Mouse (Mus musculus): Measurements from ENCODE around the gene Mplkip. TPM values are rescaled to one million over a fixed set of nuclear protein-coding genes. Genes with fewer than 3 reads are reported as not detected.

Gene Mplkip
- polyA plus RNA-seq (2015; fragmentation: Nextera tagmentation; extraction: Ambion mirVana) = 36.4 and 40.4 TPM in 2 replicates

DNA sequence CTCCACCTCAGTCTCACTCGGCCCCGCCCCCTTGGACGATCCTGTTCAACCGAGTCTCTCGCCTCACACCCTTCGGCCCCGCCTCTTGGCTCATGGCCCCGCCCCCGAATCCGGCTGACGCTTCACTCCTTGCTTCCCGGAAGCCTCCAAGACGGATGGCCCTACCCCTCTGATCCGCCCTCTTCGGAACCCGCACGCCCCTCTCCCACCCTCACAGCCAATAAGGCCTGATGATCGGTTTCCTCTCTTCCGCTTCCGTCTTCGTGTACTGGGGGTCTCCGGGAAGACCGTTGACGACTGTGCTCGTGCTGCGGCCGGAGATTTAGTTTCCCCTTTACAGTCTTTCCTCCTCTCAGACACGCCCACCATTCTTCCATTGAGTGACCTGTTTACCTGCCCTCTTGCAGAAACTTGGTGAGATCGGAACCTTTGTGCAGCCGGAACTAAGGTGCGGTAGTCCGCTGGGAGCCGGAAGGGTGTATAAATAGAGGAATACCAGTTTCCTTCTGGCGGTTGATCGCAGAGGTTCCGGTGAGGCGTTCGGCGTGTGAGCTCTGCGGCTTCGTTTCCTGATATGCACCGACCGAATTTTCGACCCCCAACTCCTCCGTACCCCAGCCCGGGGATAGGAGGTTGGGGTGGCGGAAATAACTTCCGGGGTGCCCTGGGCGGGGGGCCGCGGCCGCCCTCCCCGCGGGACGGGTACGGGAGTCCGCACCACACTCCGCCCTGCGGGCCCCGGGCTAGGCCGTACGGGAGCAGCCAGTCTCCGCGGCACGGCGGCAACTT is at the start of gene Mplkip, which contains the start of gene Sugct:
Mplkip (plus strand) TSS at position 282 of the 789 bp plus-strand sequence.
Sugct (minus strand) TSS at position 643 of the 789 bp plus-strand sequence.
- peak within 1 kb of the TSS; percentile 89 for H3K9ac ChIP-seq
- no peaks in the 10 kb centered on the region for H3K9me3 ChIP-seq
- peak within 1 kb of the TSS; percentile 91 for H3K4me3 ChIP-seq
- H3K27ac ChIP-seq = peak within 1 kb of the TSS; percentile 87
- peaks cover 18% of the 10 kb centered on the region for H3K4me1 ChIP-seq
- peak; percentile 99 for ATAC-seq (replicated peaks)
- H3K36me3 ChIP-seq (replicated peaks) = no peaks in the 10 kb centered on the region
- WGBS = 1% methylated on average over 59 of the region's 66 CpGs
- no peaks in the 10 kb centered on the region for H3K27me3 ChIP-seq (replicated peaks)
- H3K4me2 ChIP-seq = peak within 1 kb of the TSS; percentile 81

DNA sequence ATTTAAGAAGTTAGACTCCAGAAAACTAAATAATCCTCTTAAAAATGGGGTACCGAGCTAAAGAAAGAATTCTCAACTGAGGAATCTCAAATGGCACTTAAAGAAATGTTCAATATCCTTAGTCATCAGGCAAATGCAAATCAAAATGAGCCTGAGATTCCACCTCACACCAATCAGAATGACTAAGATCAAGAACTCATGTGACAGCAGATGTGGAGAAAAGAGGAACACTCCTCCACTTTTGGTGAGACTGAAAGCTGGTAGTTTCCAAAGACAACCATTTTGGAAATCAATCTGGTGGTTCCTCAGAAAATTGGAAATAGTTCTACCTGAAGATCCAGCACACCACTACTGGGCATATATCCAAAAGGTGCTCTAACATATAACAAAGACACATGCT is 27.6 kb upstream of the Mplkip start:
- 88% methylated on average over 1 of the region's 1 CpGs for WGBS
- Histone ChIP-seq H3K4me1 (no peaks in the 10 kb centered on the region), H3K27ac (no peak overlapping the region), H3K4me2 (no peak overlapping the region), H3K9me3 (no peaks in the 10 kb centered on the region), H3K27me3 (replicated peaks) (no peaks in the 10 kb centered on the region), H3K4me3 (no peak overlapping the region), H3K9ac (no peak overlapping the region), H3K36me3 (replicated peaks) (no peaks in the 10 kb centered on the region)
- no peak for ATAC-seq (replicated peaks)

DNA sequence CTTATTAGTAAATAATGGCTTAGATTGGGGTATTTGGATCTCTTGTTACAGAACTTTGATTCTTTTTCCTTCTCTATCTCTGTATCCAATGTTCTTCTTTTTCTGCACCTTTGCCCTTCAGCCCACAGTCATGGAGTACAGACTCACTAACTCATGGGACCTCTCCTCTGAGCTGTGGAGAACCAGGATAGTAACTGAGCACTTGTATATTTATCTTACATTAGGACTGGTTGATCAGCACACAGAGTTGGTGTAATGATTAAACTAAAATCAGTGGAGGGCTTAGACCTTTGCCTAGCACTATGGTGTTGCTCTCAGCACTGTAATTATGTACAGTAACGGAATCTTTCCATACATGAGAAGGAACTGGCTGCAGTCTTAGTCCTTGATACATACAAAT is 23.9 kb upstream of the Mplkip start:
- H3K4me1 ChIP-seq = no peaks in the 10 kb centered on the region
- no peaks in the 10 kb centered on the region for H3K27me3 ChIP-seq (replicated peaks)
- no peak overlapping the region for H3K27ac ChIP-seq
- WGBS = 75% methylated on average over 1 of the region's 1 CpGs
- H3K4me3 ChIP-seq = no peak overlapping the region
- no peaks in the 10 kb centered on the region for H3K36me3 ChIP-seq (replicated peaks)
- no peak overlapping the region for H3K4me2 ChIP-seq
- H3K9me3 ChIP-seq = no peaks in the 10 kb centered on the region
- H3K9ac ChIP-seq = no peak overlapping the region
- ATAC-seq (replicated peaks) = no peak

DNA sequence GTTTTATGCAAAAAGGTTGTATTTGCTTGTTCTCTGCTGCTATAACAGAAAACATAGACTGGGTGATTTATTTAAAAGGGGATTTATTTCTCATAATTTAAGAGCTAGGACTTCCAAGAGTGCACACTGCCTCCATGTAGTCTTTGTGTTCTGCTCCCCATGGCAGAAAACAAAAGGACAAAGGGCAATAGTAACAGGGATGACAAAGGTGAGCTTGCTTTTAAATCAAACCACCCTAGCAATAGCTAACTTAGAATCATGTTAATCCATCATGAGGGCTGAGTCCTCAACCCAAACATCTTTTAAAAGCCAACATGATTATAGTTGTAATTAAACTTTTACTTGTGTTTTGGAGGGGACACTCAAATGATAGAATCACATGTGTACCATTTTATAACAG is 5.5 kb upstream of the Mplkip start:
- Histone ChIP-seq H3K27me3 (replicated peaks) (no peaks in the 10 kb centered on the region), H3K4me1 (0 out of 2 replicates have a peak, but pooled peaks cover 5% of the 10 kb centered on the region), H3K9ac (no peak overlapping the region), H3K4me2 (no peak overlapping the region), H3K27ac (no peak overlapping the region), H3K36me3 (replicated peaks) (no peaks in the 10 kb centered on the region), H3K4me3 (no peak overlapping the region), H3K9me3 (no peaks in the 10 kb centered on the region)
- no peak for ATAC-seq (replicated peaks)

DNA sequence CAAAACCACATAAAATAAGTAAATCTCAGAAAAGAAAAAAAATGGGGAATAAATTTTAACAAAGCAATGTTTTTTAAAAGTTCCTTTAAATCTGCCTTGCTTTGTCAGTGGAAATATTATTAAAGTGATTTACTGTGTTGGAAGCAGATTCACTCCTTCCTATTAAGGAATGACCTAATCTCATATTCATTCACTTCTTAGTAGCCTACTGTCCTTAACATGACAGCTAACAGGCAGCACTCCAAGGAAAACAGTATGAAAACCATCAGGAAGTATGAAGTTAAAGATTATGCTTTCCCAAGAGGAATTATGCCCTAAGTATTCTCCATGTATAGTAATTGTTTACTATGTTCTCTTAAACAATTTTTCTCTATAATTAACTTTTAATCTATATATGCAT is 4.3 kb upstream of the Mplkip start:
- no peak for ATAC-seq (replicated peaks)
- H3K36me3 ChIP-seq (replicated peaks) = no peaks in the 10 kb centered on the region

DNA sequence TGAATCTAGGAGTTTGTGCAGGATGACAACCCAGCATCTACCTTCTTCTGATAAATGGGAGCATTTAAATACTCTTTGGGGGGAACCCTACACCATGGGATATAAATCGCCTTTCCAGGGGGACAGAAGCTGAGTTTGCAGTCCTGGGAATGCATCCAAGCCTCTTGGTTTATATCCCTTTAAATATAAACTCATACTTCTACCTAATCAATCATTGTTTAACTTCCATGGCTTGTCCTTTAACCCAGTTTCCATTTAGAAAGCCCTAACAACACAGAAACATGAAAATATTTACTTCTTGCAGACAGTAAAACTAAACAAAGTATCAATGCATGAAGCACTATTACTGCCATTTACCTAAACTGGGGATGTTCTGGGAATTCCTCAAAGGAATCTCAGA is 3.6 kb upstream of the Mplkip start:
- Histone ChIP-seq H3K27ac (no peak overlapping the region), H3K9ac (no peak overlapping the region), H3K27me3 (replicated peaks) (no peaks in the 10 kb centered on the region), H3K4me3 (no peak overlapping the region), H3K4me2 (no peak overlapping the region), H3K36me3 (replicated peaks) (no peaks in the 10 kb centered on the region), H3K4me1 (peaks cover 11% of the 10 kb centered on the region), H3K9me3 (no peaks in the 10 kb centered on the region)
- no peak for ATAC-seq (replicated peaks)
- 82% methylated on average over 1 of the region's 1 CpGs for WGBS

More for the DNA sequence above, 4.3 kb upstream of the Mplkip start:
- Histone ChIP-seq H3K27ac (no peak overlapping the region), H3K9me3 (no peaks in the 10 kb centered on the region), H3K9ac (no peak overlapping the region), H3K4me2 (no peak overlapping the region), H3K27me3 (replicated peaks) (no peaks in the 10 kb centered on the region), H3K4me3 (no peak overlapping the region), H3K4me1 (0 out of 2 replicates have a peak, but pooled peaks cover 5% of the 10 kb centered on the region)

DNA sequence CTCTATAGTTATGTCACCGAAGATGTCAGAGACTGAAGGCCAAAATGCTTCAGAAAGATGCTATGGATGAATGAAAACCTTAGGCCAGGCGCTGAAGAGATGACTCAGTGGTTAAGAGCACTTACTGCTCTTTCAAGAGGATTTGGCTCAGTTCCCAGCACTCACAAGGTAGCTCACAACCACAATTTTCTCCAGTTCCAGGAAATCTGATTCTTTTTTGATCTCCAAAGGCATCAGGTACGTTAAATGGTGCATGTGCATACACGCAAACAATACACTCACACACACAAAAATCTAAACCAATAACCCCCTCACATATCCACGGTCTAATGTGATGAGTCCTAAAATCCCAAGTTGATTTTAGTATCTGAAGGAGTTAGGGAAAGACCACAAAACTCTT is 1.2 kb upstream of the Mplkip start:
- no peak overlapping the region for H3K27ac ChIP-seq
- H3K36me3 ChIP-seq (replicated peaks) = no peaks in the 10 kb centered on the region
- 64% methylated on average over 5 of the region's 5 CpGs for WGBS
- H3K9me3 ChIP-seq = no peaks in the 10 kb centered on the region
- H3K4me2 ChIP-seq = peak overlapping the region; percentile 81
- H3K4me3 ChIP-seq = peak overlapping the region; percentile 91
- peaks cover 18% of the 10 kb centered on the region for H3K4me1 ChIP-seq
- no peaks in the 10 kb centered on the region for H3K27me3 ChIP-seq (replicated peaks)
- H3K9ac ChIP-seq = no peak overlapping the region
- no peak for ATAC-seq (replicated peaks)

DNA sequence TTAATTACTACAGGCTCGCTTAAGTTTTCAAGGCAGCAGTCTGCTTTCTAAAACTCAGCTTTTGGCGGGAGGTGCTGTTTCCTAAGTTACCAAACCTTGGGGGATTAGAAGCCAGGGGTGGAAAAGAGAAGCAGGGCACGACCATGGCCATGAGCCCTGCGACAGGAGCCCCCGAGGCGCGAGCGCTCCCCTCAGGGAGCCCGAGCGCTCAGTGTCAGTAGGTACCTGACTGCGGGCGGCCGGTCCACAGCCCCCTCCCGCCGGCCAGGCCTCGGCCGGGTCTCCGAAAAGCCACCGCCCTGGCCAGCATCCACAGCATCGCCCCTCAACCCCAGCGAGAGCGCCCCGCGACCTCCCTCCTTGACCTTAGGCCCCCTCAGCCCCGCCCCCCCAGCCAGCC is 578 bp upstream of the Mplkip start:
- Histone ChIP-seq H3K27ac (peak overlapping the region; percentile 87), H3K36me3 (replicated peaks) (no peaks in the 10 kb centered on the region), H3K9ac (peak overlapping the region; percentile 54), H3K9me3 (no peaks in the 10 kb centered on the region), H3K4me2 (peak overlapping the region; percentile 81), H3K4me1 (peaks cover 18% of the 10 kb centered on the region), H3K4me3 (peak overlapping the region; percentile 91), H3K27me3 (replicated peaks) (no peaks in the 10 kb centered on the region)
- peak; percentile 82 for ATAC-seq (replicated peaks)
- WGBS = under 1% methylated on average over 24 of the region's 25 CpGs

DNA sequence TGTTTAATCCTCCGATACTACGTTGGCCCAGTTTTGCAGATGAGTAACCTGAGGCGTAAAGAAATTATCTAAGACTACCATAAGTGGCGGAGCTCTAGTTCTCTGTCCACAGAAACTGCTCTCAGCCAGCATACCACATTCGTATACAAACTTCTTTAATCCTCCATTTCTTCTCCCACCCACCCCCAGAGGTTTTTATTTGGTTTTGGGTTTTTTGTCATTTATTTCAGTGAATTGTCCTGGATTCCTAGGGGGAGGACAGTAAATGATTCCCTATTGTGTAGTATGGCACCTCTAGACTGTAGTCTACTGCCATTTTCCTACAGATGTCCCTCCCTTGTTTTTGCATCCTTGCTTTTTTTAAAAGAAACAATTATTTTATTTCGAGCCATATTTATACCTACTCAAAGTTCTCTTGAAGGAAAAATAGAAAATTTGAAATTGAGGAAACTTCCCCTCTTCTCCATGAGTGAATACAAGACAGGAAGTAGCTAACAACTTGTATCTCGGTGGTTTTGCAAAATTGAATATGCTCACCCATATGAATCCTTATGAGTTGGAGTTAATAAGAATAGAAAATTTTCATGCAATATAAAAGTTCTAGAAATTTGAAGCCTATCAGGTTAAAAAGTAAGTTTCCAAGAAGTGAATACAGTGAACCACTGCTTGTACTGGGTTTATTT is 1.0 kb downstream of the Mplkip start:
- Histone ChIP-seq H3K27ac (peak overlapping the region; percentile 87), H3K4me2 (peak overlapping the region; percentile 57), H3K9me3 (no peaks in the 10 kb centered on the region), H3K9ac (peak overlapping the region; percentile 89), H3K4me1 (peaks cover 18% of the 10 kb centered on the region), H3K4me3 (peak overlapping the region; percentile 91), H3K27me3 (replicated peaks) (no peaks in the 10 kb centered on the region), H3K36me3 (replicated peaks) (no peaks in the 10 kb centered on the region)
- 18% methylated on average over 7 of the region's 7 CpGs for whole genome bisulfite sequencing
- no peak for ATAC-seq (replicated peaks)

DNA sequence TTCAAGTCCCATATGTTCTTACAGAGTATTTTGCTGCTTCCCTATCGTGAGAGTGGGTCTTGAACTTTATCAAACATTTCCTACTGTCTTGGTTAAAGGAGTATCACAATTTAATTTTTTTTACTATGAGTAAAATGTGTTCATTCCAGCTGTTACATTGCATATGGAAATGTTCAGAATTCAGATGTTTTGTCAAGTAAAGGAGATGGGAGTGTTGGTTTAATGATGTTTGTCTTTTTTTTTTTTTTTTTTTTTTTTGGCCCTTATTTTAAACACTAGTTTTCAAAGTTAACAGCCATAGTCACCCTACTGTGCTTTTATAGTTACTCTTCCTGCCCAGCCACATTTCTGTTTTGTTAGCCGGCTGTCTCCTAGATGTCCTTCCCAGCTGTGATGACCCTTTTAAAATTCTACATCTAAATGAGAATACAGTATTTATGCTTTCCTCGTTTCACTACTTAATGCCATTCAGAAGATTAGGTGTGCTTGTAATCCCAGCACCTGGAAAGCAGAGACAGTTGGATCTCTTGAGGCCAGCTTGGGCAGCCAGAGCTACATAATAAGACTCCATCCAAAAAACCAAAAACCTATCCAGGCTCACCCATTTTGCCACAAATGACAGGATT is 5.2 kb downstream of the Mplkip start:
- Histone ChIP-seq H3K9ac (no peak overlapping the region), H3K4me1 (peaks cover 13% of the 10 kb centered on the region), H3K36me3 (replicated peaks) (no peaks in the 10 kb centered on the region), H3K9me3 (no peaks in the 10 kb centered on the region), H3K4me3 (no peak overlapping the region), H3K27ac (no peak overlapping the region), H3K4me2 (no peak overlapping the region), H3K27me3 (replicated peaks) (no peaks in the 10 kb centered on the region)
- WGBS = 75% methylated on average over 3 of the region's 3 CpGs
- ATAC-seq (replicated peaks) = no peak

DNA sequence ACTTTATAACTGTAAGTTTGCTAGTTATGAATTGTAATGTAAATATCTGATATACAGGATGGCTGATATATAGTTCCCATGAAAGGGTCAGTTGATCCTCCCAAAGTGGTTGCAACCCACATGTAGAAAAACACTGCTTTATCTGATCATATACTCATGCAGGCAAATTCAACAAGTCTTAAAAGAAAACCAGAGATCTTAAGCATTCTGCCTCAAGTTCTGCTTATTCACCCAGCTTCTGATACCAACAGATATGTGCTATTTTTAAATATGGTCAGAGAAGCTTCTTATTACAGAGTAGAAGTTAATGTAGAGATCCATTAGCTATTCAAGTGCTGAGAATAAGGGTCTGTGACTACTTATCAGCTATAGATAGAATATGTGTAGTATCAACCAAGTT is 6.3 kb downstream of the Mplkip start:
- no peak for ATAC-seq (replicated peaks)
- Histone ChIP-seq H3K4me2 (no peak overlapping the region), H3K9ac (no peak overlapping the region), H3K4me3 (no peak overlapping the region), H3K36me3 (replicated peaks) (no peaks in the 10 kb centered on the region), H3K27me3 (replicated peaks) (no peaks in the 10 kb centered on the region), H3K4me1 (peaks cover 8% of the 10 kb centered on the region), H3K27ac (no peak overlapping the region), H3K9me3 (no peaks in the 10 kb centered on the region)

DNA sequence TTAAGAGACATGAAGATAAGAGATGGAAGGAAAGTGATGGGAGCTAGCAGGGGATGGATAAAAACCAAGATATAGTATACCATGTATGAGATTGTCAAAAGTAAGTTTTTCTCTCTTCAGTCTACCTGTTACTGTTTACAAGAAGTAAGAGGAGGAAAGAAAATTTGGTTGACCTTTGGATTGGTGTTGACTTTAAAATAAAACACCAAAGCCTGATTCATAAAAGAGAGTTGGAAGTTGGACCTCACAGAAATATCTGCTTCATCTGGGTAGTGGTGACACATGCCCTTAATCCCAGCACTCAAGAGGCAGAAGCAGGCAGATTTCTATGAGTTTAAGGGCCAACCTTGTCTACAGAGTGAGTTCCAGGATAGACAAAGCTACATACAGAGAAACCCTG is 7.3 kb downstream of the Mplkip start:
- Histone ChIP-seq H3K4me2 (no peak overlapping the region), H3K9me3 (no peaks in the 10 kb centered on the region), H3K27ac (no peak overlapping the region), H3K27me3 (replicated peaks) (no peaks in the 10 kb centered on the region), H3K4me1 (peaks cover 4% of the 10 kb centered on the region), H3K36me3 (replicated peaks) (no peaks in the 10 kb centered on the region), H3K9ac (no peak overlapping the region), H3K4me3 (no peak overlapping the region)
- no peak for ATAC-seq (replicated peaks)

All from midbrain, embryonic 15.5 days (tissue).